Mouse (Mus musculus) left cerebral cortex, adult 2 months (tissue): ENCODE data around the gene Ercc6. TPM values are rescaled to one million over a fixed set of nuclear protein-coding genes. Genes with fewer than 3 reads are reported as not detected.
A peak's percentile ranks its signal among the peaks of the same experiment; 100 is the strongest.

Source experiments
- DNase-seq, 2 experiments: peaks; one replicate each; pipeline ENCODE4 v3.0.0; 2021 to 2022; ENCODE audit warnings: low spot score in 2 of 2, mixed read lengths in 1 of 2; ENCODE audit errors: extremely low spot score in 1 of 2
- H3K27ac ChIP-seq: fragments of 200-600 bp; 2 replicates; pipeline ENCODE4 v1.8.1; 2022
- H3K4me3 ChIP-seq: fragments of 200-600 bp; 2 replicates; pipeline ENCODE4 v1.8.1; 2022
- CTCF ChIP-seq: fragments of 200-600 bp; IDR thresholded peaks from 2 replicates; pipeline ENCODE4 v1.8.1; 2022; ENCODE audit warnings: antibody characterized with exemption, mild to moderate bottlenecking, moderate library complexity
- intact Hi-C: fragments of 180-260 bp; cut with DNase I; formaldehyde crosslinking; loops from one replicate; pipeline ENCODE4 v1.15.1; 2025
- total RNA-seq, 2 experiments: library from RNA; stranded (reverse); gene quantifications; 2 replicates each; pipeline ENCODE4 v1.2.3; 2021

Ercc6 gene
- total RNA-seq, 2 experiments from 2014 or later, result 21.5 to 23.3 TPM

GRCm38 (mm10) chr14:32501303-32501702 lies 12.0 kb upstream of the Ercc6 start:
- intact Hi-C loops, result no loop called here
- no peak for DNase-seq
- no peak overlapping the region for H3K4me3 ChIP-seq
- H3K27ac ChIP-seq, result no peak overlapping the region
- TF ChIP-seq CTCF, result no peak

GRCm38 (mm10) chr14:32502764-32503688 lies 10.3 kb upstream of the Ercc6 start:
- intact Hi-C loops, result no loop called here
- TF ChIP-seq CTCF, result no peak
- no peak for DNase-seq
- Histone ChIP-seq H3K27ac (no peak overlapping the region), H3K4me3 (no peak overlapping the region)

GRCm38 (mm10) chr14:32503897-32504296 lies 9.4 kb upstream of the Ercc6 start:
- Histone ChIP-seq H3K4me3 (no peak overlapping the region), H3K27ac (no peak overlapping the region)
- intact Hi-C loops, result no loop called here
- DNase-seq, result no peak
- TF ChIP-seq CTCF, result no peak

GRCm38 (mm10) chr14:32506329-32506728 lies 7.0 kb upstream of the Ercc6 start:
- Histone ChIP-seq H3K27ac (no peak overlapping the region), H3K4me3 (no peak overlapping the region)
- DNase-seq, result no peak
- TF ChIP-seq CTCF, result no peak
- intact Hi-C loops, result no loop called here

- DNase-seq, result no peak
- intact Hi-C loops, result no loop called here
- TF ChIP-seq CTCF, result no peak
- Histone ChIP-seq H3K4me3 (no peak overlapping the region), H3K27ac (no peak overlapping the region)
These were observed 6.1 kb upstream of the Ercc6 start for GRCm38 (mm10) chr14:32507216-32507615.

- H3K27ac ChIP-seq, result no peak overlapping the region
- H3K4me3 ChIP-seq, result no peak overlapping the region
- DNase-seq, result no peak
- no peak for TF ChIP-seq CTCF
- intact Hi-C loops, result no loop called here
These were observed 5.1 kb upstream of the Ercc6 start for GRCm38 (mm10) chr14:32508105-32508835.

- no peak for TF ChIP-seq CTCF
- Histone ChIP-seq H3K4me3 (no peak overlapping the region), H3K27ac (no peak overlapping the region)
- no peak for DNase-seq
- intact Hi-C loops, result no loop called here
These were observed 3.8 kb upstream of the Ercc6 start for GRCm38 (mm10) chr14:32509443-32509961.

- Histone ChIP-seq H3K27ac (peak overlapping the region; percentile 92; the same call in 1 of the 2 replicates), H3K4me3 (peak overlapping the region; percentile 96)
- DNase-seq, result no peak
- intact Hi-C loops, result no loop called here
- TF ChIP-seq CTCF, result no peak
These were observed 409 bp upstream of the Ercc6 start for GRCm38 (mm10) chr14:32512912-32513311.

GRCm38 (mm10) chr14:32516086-32516485 lies 2.8 kb downstream of the Ercc6 start:
- intact Hi-C loops, result no loop called here
- TF ChIP-seq CTCF, result no peak
- H3K4me3 ChIP-seq, result no peak overlapping the region
- H3K27ac ChIP-seq, result no peak overlapping the region
- DNase-seq, result no peak

- DNase-seq, result no peak
- no peak for TF ChIP-seq CTCF
- intact Hi-C loops, result no loop called here
- no peak overlapping the region for H3K4me3 ChIP-seq
- H3K27ac ChIP-seq, result no peak overlapping the region
These were observed 5.2 kb downstream of the Ercc6 start for GRCm38 (mm10) chr14:32518543-32518942.

GRCm38 (mm10) chr14:32520400-32520926 lies 7.1 kb downstream of the Ercc6 start:
- no peak for TF ChIP-seq CTCF
- DNase-seq, result no peak
- no peak overlapping the region for H3K4me3 ChIP-seq
- intact Hi-C loops, result no loop called here
- H3K27ac ChIP-seq, result no peak overlapping the region

- no peak for TF ChIP-seq CTCF
These were observed 9.0 kb downstream of the Ercc6 start for GRCm38 (mm10) chr14:32522336-32522735.

More at GRCm38 (mm10) chr14:32522336-32522735, 9.0 kb downstream of the Ercc6 start:
- H3K4me3 ChIP-seq, result no peak overlapping the region
- H3K27ac ChIP-seq, result no peak overlapping the region
- intact Hi-C loops, result no loop called here
- DNase-seq, result no peak
